Mouse (Mus musculus) T-cell, adult 66 days (primary cell): ENCODE measurements around the gene Olfr773. TPM values are rescaled to one million over a fixed set of nuclear protein-coding genes. Genes with fewer than 3 reads are reported as not detected.

ENCODE experiments used
- total RNA-seq, 2 experiments: library from RNA; stranded (reverse); gene quantifications; 3 replicates in 1 of 2; 4 replicates in 1 of 2; pipeline ENCODE4 v1.2.4; 2023

Olfr773 gene
- total RNA-seq = not detected

DNA sequence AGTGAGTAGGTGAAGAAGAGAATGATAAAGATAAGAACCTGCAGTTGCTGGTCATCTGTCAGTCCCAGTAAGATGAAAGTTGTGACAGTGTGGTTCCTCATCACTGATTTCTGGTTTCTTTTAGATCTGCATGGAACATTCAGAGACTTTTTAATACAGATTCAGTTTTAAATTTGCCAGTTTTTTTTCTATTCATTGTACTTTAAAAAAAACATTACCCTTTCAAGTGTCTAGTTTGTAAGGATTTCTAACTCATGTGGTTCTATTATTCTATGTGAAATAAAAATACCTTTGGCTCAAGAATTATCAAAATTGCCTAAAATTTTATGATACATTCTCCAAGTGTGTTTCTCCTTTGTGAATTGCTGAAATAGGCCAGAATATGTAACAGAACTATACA, at the start of gene Olfr773:
TSS of gene Olfr773 (minus strand) at position 101 of the 400 bp plus-strand sequence.

DNA sequence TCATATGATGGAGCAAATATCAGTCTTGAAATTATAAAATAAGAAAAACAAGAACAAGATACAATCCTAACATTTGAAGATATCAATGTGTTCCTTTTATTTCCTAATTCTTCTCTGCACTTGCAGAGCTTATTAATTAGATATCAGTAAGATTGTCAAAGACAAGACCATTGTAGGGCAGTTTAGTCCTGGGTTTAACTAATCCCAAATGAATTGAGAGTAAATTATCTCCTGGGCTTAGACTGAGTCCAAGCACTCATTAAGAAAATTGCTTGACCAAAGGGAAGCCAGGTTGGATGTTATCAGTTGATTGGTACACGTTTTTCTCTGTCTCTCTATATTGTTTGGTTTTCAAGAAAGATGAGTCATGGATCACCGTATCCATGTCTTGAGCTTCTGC, 48.7 kb upstream of the Olfr773 start, which contains the start of gene Olfr774:
TSS of gene Olfr774 (plus strand) at position 301 of the 400 bp plus-strand sequence.

DNA sequence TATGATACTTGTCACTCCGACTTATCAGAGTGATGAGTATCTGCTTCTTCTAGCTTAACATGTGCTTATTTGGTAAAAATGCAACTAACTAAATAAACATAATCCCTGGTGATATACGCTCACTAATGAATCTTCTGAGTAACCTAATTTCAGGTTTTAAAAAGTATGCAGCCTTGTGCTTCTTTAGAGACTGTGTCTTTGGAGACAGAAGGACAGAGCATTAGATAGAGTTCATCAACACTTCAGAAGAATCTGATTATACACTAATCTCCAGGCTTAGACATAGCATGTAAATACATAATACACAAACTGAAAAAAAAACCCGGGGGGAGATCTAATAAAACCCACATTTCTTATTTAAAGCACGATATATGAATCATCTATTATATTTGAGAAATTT, 9.4 kb downstream of the Olfr773 start, which contains the start of gene Olfr772:
TSS of gene Olfr772 (minus strand) at position 101 of the 400 bp plus-strand sequence.

DNA sequence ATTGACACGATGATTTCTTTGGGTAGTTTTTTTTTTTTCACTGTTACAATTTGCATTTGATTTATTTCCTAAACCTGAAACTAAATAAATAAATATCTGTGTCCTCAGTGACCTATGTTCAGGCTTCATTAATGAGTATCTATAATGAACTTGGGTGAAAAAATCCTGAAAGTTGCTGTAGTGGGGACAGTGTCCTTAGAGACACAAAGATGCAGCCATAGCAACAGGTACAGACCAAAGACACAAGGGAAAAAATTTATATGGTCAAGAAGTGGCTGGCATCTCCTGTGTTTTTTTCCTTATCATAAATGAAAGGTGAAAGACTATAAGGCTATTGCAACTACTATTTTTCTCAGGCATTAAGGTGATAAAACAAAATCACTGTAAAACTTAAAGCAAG, 22.6 kb downstream of the Olfr773 start, which contains the start of gene Olfr771:
TSS of gene Olfr771 (minus strand) at position 101 of the 400 bp plus-strand sequence.

DNA sequence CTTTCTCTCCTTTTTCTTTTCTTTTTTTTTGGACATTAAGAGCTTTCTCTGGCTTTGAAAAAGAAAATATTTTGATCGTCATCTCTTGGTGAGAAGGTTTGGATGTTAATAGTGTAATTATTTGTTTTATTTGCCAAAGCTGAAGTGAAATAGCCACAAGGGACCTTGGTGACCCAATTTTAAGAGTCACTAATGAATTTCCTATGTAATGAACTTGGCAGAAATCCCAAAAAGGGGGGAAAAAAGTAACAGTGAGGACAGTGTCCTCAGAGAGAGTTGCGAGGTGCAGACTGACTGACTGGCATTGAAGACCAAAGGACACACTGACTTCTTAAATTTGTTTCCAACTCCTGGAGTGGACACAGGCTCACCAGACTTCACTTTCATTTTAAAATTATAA, 48.3 kb downstream of the Olfr773 start, which contains the start of gene Olfr770:
TSS of gene Olfr770 (minus strand) at position 101 of the 400 bp plus-strand sequence.

Other genes with a start within 250 kb of the Olfr773 start
- not detected for gene Mettl7b, start 226.4 kb downstream of the Olfr773 start, total RNA-seq
- gene Olfr9, start 198.0 kb downstream of the Olfr773 start, total RNA-seq = 1 to 10 TPM; 1.5 to 2.4 TPM
- under 1 TPM; 0.26 to 0.33 TPM for gene Olfr763, start 176.6 kb downstream of the Olfr773 start, total RNA-seq
- gene Olfr764-ps1, start 147.5 kb downstream of the Olfr773 start, total RNA-seq = not detected
- gene Olfr765, start 137.4 kb downstream of the Olfr773 start, total RNA-seq = not detected
- gene Olfr766-ps1, start 118.4 kb downstream of the Olfr773 start, total RNA-seq = not detected
- not detected for gene Olfr767, start 104.5 kb downstream of the Olfr773 start, total RNA-seq
- gene Olfr768, start 88.0 kb downstream of the Olfr773 start, total RNA-seq = not detected
- not detected for gene Olfr769, start 69.6 kb downstream of the Olfr773 start, total RNA-seq
- gene Olfr770, start 48.4 kb downstream of the Olfr773 start, total RNA-seq = not detected
- not detected for gene Olfr771, start 22.7 kb downstream of the Olfr773 start, total RNA-seq
- gene Olfr772, start 9.5 kb downstream of the Olfr773 start, total RNA-seq = not detected
- not detected for gene Olfr774, start 48.8 kb upstream of the Olfr773 start, total RNA-seq
- gene Olfr775, start 61.0 kb upstream of the Olfr773 start, total RNA-seq = under 1 TPM in 1 of 2 experiments, not detected in 1; 0.20 TPM
- not detected for gene Olfr776, start 71.7 kb upstream of the Olfr773 start, total RNA-seq
- gene Olfr777, start 84.1 kb upstream of the Olfr773 start, total RNA-seq = not detected
- gene Olfr780, start 130.7 kb upstream of the Olfr773 start, total RNA-seq = not detected
- not detected for gene Olfr781, start 141.4 kb upstream of the Olfr773 start, total RNA-seq
- gene Olfr782, start 161.4 kb upstream of the Olfr773 start, total RNA-seq = not detected
- under 1 TPM in 1 of 2 experiments, not detected in 1; 0.18 TPM for gene Olfr784, start 196.7 kb upstream of the Olfr773 start, total RNA-seq
- gene Olfr785, start 218.0 kb upstream of the Olfr773 start, total RNA-seq = not detected
- not detected for gene Olfr786, start 239.9 kb upstream of the Olfr773 start, total RNA-seq